Mouse (Mus musculus) erythroblast, embryonic 14.5 days (primary cell): ENCODE data around the gene Ext2.

Experiments
- GATA1 ChIP-seq: IDR thresholded peaks from 2 replicates; pipeline ENCODE4 v1.6.1; 2012; ENCODE audit warnings: low read length, inconsistent platforms, mixed read lengths
- TAL1 ChIP-seq: IDR thresholded peaks from 3 replicates; pipeline ENCODE4 v1.6.1; 2012; ENCODE audit warnings: low read length, inconsistent platforms, mixed read lengths

GRCm38 (mm10) chr2:93835596-93835995, 13.2 kb upstream of the Ext2 start:
- no peak for TF ChIP-seq GATA1
- no peak for TF ChIP-seq TAL1
